Mouse (Mus musculus): ENCODE measurements around the gene Pop5. TPM values are rescaled to one million over a fixed set of nuclear protein-coding genes. Genes with fewer than 3 reads are reported as not detected.

Pop5 gene
- total and polyA plus RNA-seq, 2 experiments from 2014 or later: 55.6 to 99.3 TPM

DNA sequence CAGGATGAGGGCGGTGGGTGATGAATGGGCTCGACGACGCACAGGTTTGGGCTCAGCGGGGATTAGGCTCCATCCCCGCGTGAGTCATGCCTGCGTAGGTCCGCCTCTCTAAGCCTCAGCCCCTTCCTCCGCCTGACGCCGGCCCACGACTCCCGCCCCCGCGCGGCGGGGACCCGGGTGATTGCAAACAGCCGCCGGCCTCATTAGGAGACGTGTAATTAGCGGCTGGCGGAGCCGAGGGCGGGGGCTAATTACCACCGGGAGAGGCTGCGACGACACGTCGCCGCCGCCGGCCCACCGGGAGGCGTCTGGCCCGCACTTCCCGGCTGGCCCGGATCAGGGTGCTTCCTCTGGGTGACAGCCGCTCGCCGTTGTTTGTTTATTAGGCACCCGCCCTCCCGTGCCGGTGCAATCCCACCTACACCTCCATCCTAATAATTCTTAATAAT is 289 bp upstream of the Pop5 start:
- ATAC-seq (peak; percentile 54; the same call in 1 of the 2 replicates), DNase-seq (ENCODE audit: low spot score) (peak; percentile 74)
- Histone ChIP-seq H3K9ac (replicated peaks; ENCODE audit: low read length) (peak overlapping the region; percentile 58), H3K27me3 (ENCODE audit: insufficient read depth, low read length) (no peaks in the 10 kb centered on the region), H3K9me3 (ENCODE audit: low read length) (no peaks in the 10 kb centered on the region), H3K4me1 (ENCODE audit: insufficient read depth, low read length) (no peaks in the 10 kb centered on the region), H3K4me2 (ENCODE audit: low read depth, low read length) (peak overlapping the region; percentile 75), H3K36me3 (ENCODE audit: insufficient read depth, low read length) (peaks cover 5% of the 10 kb centered on the region), H3K4me3 (ENCODE audit: low read length) (peak overlapping the region; percentile 46), H3K27ac (peak overlapping the region; percentile 59)
- under 1% methylated on average over 44 of the region's 45 CpGs for WGBS
- no peak for TF ChIP-seq CTCF (IDR thresholded peaks at IDR 0.05; ENCODE audit: low read depth)

DNA sequence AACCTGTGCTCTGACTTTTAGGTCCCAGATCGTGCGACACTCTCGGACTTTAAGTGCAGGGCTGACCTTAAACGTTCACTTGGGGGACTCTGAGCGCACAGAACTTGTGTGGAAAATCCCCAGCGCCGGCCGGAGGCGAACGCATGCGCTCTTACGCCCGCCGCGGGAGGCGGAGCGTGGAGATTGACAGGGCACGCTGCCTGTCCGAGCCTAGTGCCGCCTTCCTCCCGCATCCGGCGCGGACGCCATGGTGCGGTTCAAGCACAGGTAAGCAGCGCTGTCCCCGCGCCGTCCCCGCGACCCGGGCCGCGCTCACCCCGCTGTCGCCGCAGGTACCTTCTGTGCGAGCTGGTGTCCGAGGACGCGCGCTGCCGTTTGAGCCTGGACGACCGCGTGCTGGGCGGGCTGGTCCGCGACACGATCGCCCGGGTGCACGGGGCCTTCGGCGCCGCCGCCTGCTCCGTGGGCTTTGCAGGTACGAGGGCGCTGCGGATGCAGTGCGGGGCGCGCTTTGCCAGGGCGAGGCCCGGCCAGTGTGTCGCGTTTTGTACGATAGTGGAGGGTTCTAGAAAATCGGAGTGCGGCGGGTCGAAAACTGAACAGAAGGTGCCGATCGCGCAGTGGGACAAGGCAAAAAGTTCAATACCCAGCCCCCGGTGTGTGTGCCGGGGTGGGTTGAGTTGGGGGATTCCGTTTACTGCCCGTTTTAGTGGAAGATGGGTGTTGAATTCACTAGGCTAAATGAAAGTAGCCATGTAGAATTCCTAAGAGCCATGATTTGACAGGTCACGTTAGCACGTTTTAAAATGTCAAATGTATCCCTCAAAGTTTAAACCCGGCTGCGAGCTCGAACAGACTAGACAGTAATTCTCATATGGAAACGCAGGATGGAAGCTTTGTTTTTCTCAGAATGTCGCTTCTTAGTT is 2.4 kb downstream of the Pop5 start:
- no peaks in the 10 kb centered on the region for H3K4me1 ChIP-seq (ENCODE audit: insufficient read depth, low read length)
- WGBS: under 1% methylated on average over 88 of the region's 88 CpGs
- no peaks in the 10 kb centered on the region for H3K9me3 ChIP-seq (ENCODE audit: low read length)
- peak overlapping the region; percentile 81 for H3K4me2 ChIP-seq (ENCODE audit: low read depth, low read length)
- H3K27ac ChIP-seq: peak overlapping the region; percentile 7; the same call in 1 of the 2 replicates
- peaks cover 32% of the 10 kb centered on the region for H3K36me3 ChIP-seq (ENCODE audit: insufficient read depth, low read length)
- no peaks in the 10 kb centered on the region for H3K27me3 ChIP-seq (ENCODE audit: insufficient read depth, low read length)
- no peak for TF ChIP-seq CTCF (IDR thresholded peaks at IDR 0.05; ENCODE audit: low read depth)
- peak overlapping the region; percentile 69 for H3K4me3 ChIP-seq (ENCODE audit: low read length)
- peak overlapping the region; percentile 69 for H3K9ac ChIP-seq (replicated peaks; ENCODE audit: low read length)
- DNase-seq (ENCODE audit: low spot score) (peak; percentile 95), ATAC-seq (peak; percentile 84)

DNA sequence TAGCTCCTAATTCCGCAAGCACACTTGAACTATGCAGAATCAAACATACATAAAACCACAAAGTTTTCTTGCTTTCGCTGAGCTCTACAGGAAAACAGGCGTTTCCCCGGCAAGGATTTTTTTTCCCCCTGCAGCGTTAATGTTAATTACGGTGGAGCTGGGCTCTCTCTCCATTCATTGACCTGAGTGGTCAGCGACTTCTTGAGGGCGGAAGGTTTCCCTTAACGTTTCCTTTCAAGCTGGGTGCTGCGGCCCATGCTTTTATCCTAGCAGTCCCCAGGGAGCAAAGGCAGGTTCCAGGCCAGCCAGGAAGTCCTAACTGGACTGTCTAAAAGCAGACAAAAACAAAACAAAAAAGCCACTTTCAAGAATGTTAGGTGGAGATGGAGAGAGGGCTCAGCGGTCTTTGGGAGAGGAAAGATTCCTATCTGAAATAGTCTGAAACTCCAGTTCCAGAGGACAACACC is 3.1 kb downstream of the Pop5 start:
- H3K9me3 ChIP-seq (ENCODE audit: low read length): no peaks in the 10 kb centered on the region
- peak overlapping the region; percentile 69; the same call in 1 of the 2 replicates for H3K9ac ChIP-seq (replicated peaks; ENCODE audit: low read length)
- peak overlapping the region; percentile 69 for H3K4me3 ChIP-seq (ENCODE audit: low read length)
- TF ChIP-seq CTCF (IDR thresholded peaks at IDR 0.05; ENCODE audit: low read depth): no peak
- WGBS: 7% methylated on average over 11 of the region's 11 CpGs
- no peak overlapping the region; the same call in 1 of the 2 replicates for H3K27ac ChIP-seq
- DNase-seq (ENCODE audit: low spot score) (peak; percentile 26), ATAC-seq (no peak)
- no peaks in the 10 kb centered on the region for H3K4me1 ChIP-seq (ENCODE audit: insufficient read depth, low read length)
- H3K4me2 ChIP-seq (ENCODE audit: low read depth, low read length): peak overlapping the region; percentile 81
- no peaks in the 10 kb centered on the region for H3K27me3 ChIP-seq (ENCODE audit: insufficient read depth, low read length)
- peaks cover 39% of the 10 kb centered on the region for H3K36me3 ChIP-seq (ENCODE audit: insufficient read depth, low read length)

DNA sequence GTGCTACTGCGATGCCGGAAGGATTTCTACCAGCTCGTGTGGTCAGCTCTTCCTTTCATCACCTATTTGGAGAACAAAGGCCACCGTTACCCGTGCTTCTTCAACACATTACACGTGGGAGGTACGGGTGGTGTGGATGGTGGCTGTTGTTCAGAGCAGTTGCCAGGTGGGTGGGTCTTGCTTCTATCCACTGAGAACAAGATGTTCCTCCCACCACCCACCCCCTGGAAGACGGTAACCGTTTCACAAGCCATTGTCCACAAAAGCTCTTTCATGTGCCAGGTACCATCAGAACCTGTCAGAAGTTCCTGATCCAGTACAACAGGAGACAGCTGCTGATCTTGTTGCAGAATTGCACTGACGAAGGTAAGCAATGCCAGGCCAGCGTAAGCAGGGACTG is 4.6 kb downstream of the Pop5 start:
- TF ChIP-seq CTCF (IDR thresholded peaks at IDR 0.05; ENCODE audit: low read depth): no peak
- WGBS: 79% methylated on average over 11 of the region's 11 CpGs
- no peak overlapping the region for H3K4me2 ChIP-seq (ENCODE audit: low read depth, low read length)
- DNase-seq (ENCODE audit: low spot score) (no peak), ATAC-seq (no peak)
- H3K27me3 ChIP-seq (ENCODE audit: insufficient read depth, low read length): no peaks in the 10 kb centered on the region
- H3K9ac ChIP-seq (replicated peaks; ENCODE audit: low read length): no peak overlapping the region
- no peaks in the 10 kb centered on the region for H3K9me3 ChIP-seq (ENCODE audit: low read length)
- peaks cover 53% of the 10 kb centered on the region for H3K36me3 ChIP-seq (ENCODE audit: insufficient read depth, low read length)
- no peak overlapping the region for H3K27ac ChIP-seq
- H3K4me1 ChIP-seq (ENCODE audit: insufficient read depth, low read length): no peaks in the 10 kb centered on the region
- no peak overlapping the region for H3K4me3 ChIP-seq (ENCODE audit: low read length)

DNA sequence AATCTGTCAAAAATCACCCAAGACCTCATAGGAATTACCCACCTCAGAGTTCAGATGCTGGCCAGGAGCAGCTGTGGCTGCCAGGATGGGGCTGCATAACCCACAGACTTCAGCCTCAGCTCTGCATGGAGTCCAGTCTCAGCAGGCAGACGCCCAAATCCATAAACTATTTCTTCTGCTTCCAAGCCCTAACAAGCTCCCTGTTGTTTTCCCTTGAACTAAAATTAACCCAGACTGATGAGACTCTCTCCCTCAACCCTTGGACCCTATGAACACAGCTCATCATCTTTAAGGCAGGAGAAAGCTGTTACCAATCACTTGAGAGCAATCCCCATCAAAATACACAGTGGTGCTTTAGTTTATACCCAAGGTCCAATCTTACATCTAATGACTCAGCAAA is 19.8 kb downstream of the Pop5 start:
- H3K27ac ChIP-seq: no peak overlapping the region
- no peaks in the 10 kb centered on the region for H3K4me1 ChIP-seq (ENCODE audit: insufficient read depth, low read length)
- H3K36me3 ChIP-seq (ENCODE audit: insufficient read depth, low read length): peaks cover 59% of the 10 kb centered on the region
- DNase-seq (ENCODE audit: low spot score) (no peak), ATAC-seq (no peak)
- 53% methylated on average over 1 of the region's 1 CpGs for WGBS
- H3K4me3 ChIP-seq (ENCODE audit: low read length): no peak overlapping the region
- no peaks in the 10 kb centered on the region for H3K9me3 ChIP-seq (ENCODE audit: low read length)
- H3K9ac ChIP-seq (replicated peaks; ENCODE audit: low read length): no peak overlapping the region
- no peak for TF ChIP-seq CTCF (IDR thresholded peaks at IDR 0.05; ENCODE audit: low read depth)
- no peak overlapping the region for H3K4me2 ChIP-seq (ENCODE audit: low read depth, low read length)
- no peaks in the 10 kb centered on the region for H3K27me3 ChIP-seq (ENCODE audit: insufficient read depth, low read length)

DNA sequence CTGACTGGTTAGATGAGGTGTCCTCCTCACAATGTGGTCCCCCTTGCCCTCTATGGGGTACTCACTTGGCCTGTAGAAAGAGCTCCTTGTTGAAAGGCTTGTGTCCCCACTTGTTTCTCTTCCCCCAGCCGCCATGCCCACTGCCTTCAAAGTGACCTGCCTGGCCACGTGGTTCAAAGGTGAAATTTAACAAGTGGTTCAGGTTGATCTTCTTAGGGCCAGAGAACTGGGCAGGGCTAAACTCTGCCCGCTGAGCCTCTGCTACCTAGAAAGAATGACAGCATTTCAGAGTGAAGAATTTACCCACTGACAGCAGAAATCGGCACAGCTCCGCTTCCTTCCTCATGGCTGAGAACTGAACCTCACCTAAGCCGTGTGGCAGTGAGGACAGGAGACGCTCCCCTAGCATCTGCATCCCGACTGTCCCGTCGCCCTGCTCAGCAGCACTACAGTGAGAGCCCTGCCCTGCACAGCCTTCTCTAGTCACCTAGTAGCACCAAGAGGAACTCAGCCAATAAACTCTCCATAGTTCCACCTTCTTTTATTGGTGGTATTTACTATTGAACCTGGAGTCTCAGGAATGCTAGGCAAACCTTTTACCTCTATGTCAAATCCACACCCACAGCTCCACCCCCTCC is 21.4 kb downstream of the Pop5 start:
- Histone ChIP-seq H3K4me1 (ENCODE audit: insufficient read depth, low read length) (no peaks in the 10 kb centered on the region), H3K9me3 (ENCODE audit: low read length) (no peaks in the 10 kb centered on the region), H3K4me2 (ENCODE audit: low read depth, low read length) (no peak overlapping the region), H3K36me3 (ENCODE audit: insufficient read depth, low read length) (peaks cover 47% of the 10 kb centered on the region), H3K27ac (no peak overlapping the region), H3K27me3 (ENCODE audit: insufficient read depth, low read length) (no peaks in the 10 kb centered on the region), H3K9ac (replicated peaks; ENCODE audit: low read length) (no peak overlapping the region), H3K4me3 (ENCODE audit: low read length) (no peak overlapping the region)
- ATAC-seq: no peak
- DNase-seq (ENCODE audit: low spot score): no peak
- WGBS: 91% methylated on average over 10 of the region's 10 CpGs
- no peak for TF ChIP-seq CTCF (IDR thresholded peaks at IDR 0.05; ENCODE audit: low read depth)

All from hindbrain, postnatal 0 days (tissue).